Mouse (Mus musculus): ENCODE measurements around the gene Ptprf.
A peak's percentile ranks its signal among the peaks of the same experiment; 100 is the strongest.

Gene Ptprf

GRCm38 (mm10) chr4:118206918-118207640 is 84.1 kb downstream of the Ptprf start:
- no peak for DNase-seq (ENCODE audit: low spot score in 2 of 2)

GRCm38 (mm10) chr4:118205906-118206305 is 85.3 kb downstream of the Ptprf start:
- no peak for DNase-seq (ENCODE audit: low spot score in 2 of 2)

GRCm38 (mm10) chr4:118199093-118199492 is 92.1 kb downstream of the Ptprf start:
- DNase-seq (ENCODE audit: low spot score in 2 of 2) = no peak

GRCm38 (mm10) chr4:118198606-118199005 is 92.6 kb downstream of the Ptprf start:
- no peak for DNase-seq (ENCODE audit: low spot score in 2 of 2)

GRCm38 (mm10) chr4:118196185-118196584 is 95.0 kb downstream of the Ptprf start:
- no peak for DNase-seq (ENCODE audit: low spot score in 2 of 2)

- DNase-seq (ENCODE audit: low spot score in 2 of 2) = no peak
Measured at GRCm38 (mm10) chr4:118180301-118181080, 110.7 kb downstream of the Ptprf start.

- peak; percentile 97 to 98 for DNase-seq (ENCODE audit: low spot score in 2 of 2)
Measured at GRCm38 (mm10) chr4:118179467-118180300, 111.5 kb downstream of the Ptprf start, which contains the start of gene Kdm4a. TSS of gene Kdm4a (minus strand) at chr4:118180043.

- no peak for DNase-seq (ENCODE audit: low spot score in 2 of 2)
Measured at GRCm38 (mm10) chr4:118178952-118179466, 112.2 kb downstream of the Ptprf start.

GRCm38 (mm10) chr4:118172461-118172860 is 118.7 kb downstream of the Ptprf start:
- DNase-seq (ENCODE audit: low spot score in 2 of 2) = no peak

GRCm38 (mm10) chr4:118171006-118171405 is 120.2 kb downstream of the Ptprf start:
- no peak for DNase-seq (ENCODE audit: low spot score in 2 of 2)

GRCm38 (mm10) chr4:118162123-118162522 is 129.1 kb downstream of the Ptprf start:
- DNase-seq (ENCODE audit: low spot score in 2 of 2) = no peak

Measured in right cerebral cortex, postnatal 10 days (tissue).